Mouse (Mus musculus): Measurements from ENCODE around the gene Rps19bp1. TPM values are rescaled to one million over a fixed set of nuclear protein-coding genes. Genes with fewer than 3 reads are reported as not detected.

The Rps19bp1 gene
- polyA plus RNA-seq (2012; rRNA removed): 46.5 and 47.8 TPM in 2 replicates

GRCm38 (mm10) chr15:80263610-80264575 is at the start of gene Rps19bp1:
Rps19bp1 (minus strand) TSS chr15:80264315.
- peak; percentile 70 to 93 for DNase-seq (ENCODE audit: extremely low spot score in 1 of 2, low spot score in 1 of 2)

- DNase-seq (ENCODE audit: extremely low spot score in 1 of 2, low spot score in 1 of 2): no peak
Observed at GRCm38 (mm10) chr15:80306146-80306545, 42.0 kb upstream of the Rps19bp1 start.

- no peak for DNase-seq (ENCODE audit: extremely low spot score in 1 of 2, low spot score in 1 of 2)
Observed at GRCm38 (mm10) chr15:80304188-80304587, 40.1 kb upstream of the Rps19bp1 start.

GRCm38 (mm10) chr15:80303779-80304178 is 39.7 kb upstream of the Rps19bp1 start:
- DNase-seq (ENCODE audit: extremely low spot score in 1 of 2, low spot score in 1 of 2): peak in 1 of 2 experiments; percentile 71

GRCm38 (mm10) chr15:80297146-80297545 is 33.0 kb upstream of the Rps19bp1 start:
- DNase-seq (ENCODE audit: extremely low spot score in 1 of 2, low spot score in 1 of 2): no peak

GRCm38 (mm10) chr15:80289436-80289835 is 25.3 kb upstream of the Rps19bp1 start:
- peak; percentile 76 to 91 for DNase-seq (ENCODE audit: extremely low spot score in 1 of 2, low spot score in 1 of 2)

GRCm38 (mm10) chr15:80288036-80288435 is 23.9 kb upstream of the Rps19bp1 start:
- DNase-seq (ENCODE audit: extremely low spot score in 1 of 2, low spot score in 1 of 2): no peak

- peak; percentile 44 to 74 for DNase-seq (ENCODE audit: extremely low spot score in 1 of 2, low spot score in 1 of 2)
Observed at GRCm38 (mm10) chr15:80286851-80287415, 22.8 kb upstream of the Rps19bp1 start, which contains the start of gene Cacna1i. Cacna1i (plus strand) TSS chr15:80287238.

- DNase-seq (ENCODE audit: extremely low spot score in 1 of 2, low spot score in 1 of 2): peak in 1 of 2 experiments; percentile 56
Observed at GRCm38 (mm10) chr15:80280646-80281045, 16.5 kb upstream of the Rps19bp1 start.

- no peak for DNase-seq (ENCODE audit: extremely low spot score in 1 of 2, low spot score in 1 of 2)
Observed at GRCm38 (mm10) chr15:80279053-80279452, 14.9 kb upstream of the Rps19bp1 start.

GRCm38 (mm10) chr15:80278121-80278759 is 14.1 kb upstream of the Rps19bp1 start:
- peak; percentile 88 to 89 for DNase-seq (ENCODE audit: extremely low spot score in 1 of 2, low spot score in 1 of 2)

- DNase-seq (ENCODE audit: extremely low spot score in 1 of 2, low spot score in 1 of 2): no peak
Observed at GRCm38 (mm10) chr15:80277625-80278024, 13.5 kb upstream of the Rps19bp1 start.

GRCm38 (mm10) chr15:80277107-80277506 is 13.0 kb upstream of the Rps19bp1 start:
- DNase-seq (ENCODE audit: extremely low spot score in 1 of 2, low spot score in 1 of 2): peak in 1 of 2 experiments; percentile 25

- no peak for DNase-seq (ENCODE audit: extremely low spot score in 1 of 2, low spot score in 1 of 2)
Observed at GRCm38 (mm10) chr15:80271858-80272396, 7.8 kb upstream of the Rps19bp1 start.

- peak; percentile 77 to 95 for DNase-seq (ENCODE audit: extremely low spot score in 1 of 2, low spot score in 1 of 2)
Observed at GRCm38 (mm10) chr15:80266281-80266680, 2.2 kb upstream of the Rps19bp1 start.

GRCm38 (mm10) chr15:80261100-80261499 is 3.0 kb downstream of the Rps19bp1 start:
- DNase-seq (ENCODE audit: extremely low spot score in 1 of 2, low spot score in 1 of 2): no peak

GRCm38 (mm10) chr15:80260677-80261076 is 3.4 kb downstream of the Rps19bp1 start:
- DNase-seq (ENCODE audit: extremely low spot score in 1 of 2, low spot score in 1 of 2): peak in 1 of 2 experiments; percentile 92

GRCm38 (mm10) chr15:80259406-80260045 is 4.6 kb downstream of the Rps19bp1 start:
- no peak for DNase-seq (ENCODE audit: extremely low spot score in 1 of 2, low spot score in 1 of 2)

- no peak for DNase-seq (ENCODE audit: extremely low spot score in 1 of 2, low spot score in 1 of 2)
Observed at GRCm38 (mm10) chr15:80258240-80259170, 5.6 kb downstream of the Rps19bp1 start.

Data from frontal cortex, adult 2 months (tissue).